Mouse (Mus musculus): ENCODE results near the gene Pparg.
A peak's percentile ranks its signal among the peaks of the same experiment; 100 is the strongest.

Gene Pparg

DNA sequence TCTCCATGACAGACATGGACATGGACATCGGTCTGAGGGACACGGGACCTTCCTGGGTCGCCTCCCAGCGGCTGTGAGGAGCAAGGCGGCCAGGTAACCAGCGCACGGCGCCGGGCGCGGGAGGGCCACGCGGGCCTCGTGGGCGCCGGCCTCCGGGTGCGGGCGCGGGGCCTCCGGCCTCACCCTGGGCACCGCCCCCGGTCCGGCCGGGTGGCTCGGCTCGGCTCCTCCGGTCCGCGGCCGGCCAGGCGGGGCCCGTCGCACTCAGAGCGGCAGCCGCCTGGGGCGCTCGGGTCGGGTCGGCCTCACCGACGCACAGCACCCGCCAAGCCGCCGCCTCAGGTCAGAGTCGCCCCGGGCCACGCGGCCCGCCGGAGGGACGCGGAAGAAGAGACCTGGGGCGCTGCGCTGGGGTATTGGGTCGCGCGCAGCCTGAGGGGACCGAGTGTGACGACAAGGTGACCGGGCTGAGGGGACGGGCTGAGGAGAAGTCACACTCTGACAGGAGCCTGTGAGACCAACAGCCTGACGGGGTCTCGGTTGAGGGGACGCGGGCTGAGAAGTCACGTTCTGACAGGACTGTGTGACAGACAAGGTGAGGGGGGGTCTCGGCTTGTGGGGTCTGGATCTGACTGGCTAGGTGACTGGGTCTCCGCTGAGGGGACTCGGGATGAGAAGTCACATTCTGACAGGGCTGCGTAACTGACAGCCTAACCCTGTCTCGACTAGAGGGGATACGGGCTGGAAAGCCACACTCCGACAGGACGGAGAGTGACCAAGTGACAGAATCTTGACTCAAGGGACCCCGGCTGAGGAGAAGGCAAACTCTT, at the start of gene Pparg:
TSS of gene Pparg (plus strand) at position 176 of the 830 bp plus-strand sequence.
- DNase-seq, result peak; percentile 42 to 56

DNA sequence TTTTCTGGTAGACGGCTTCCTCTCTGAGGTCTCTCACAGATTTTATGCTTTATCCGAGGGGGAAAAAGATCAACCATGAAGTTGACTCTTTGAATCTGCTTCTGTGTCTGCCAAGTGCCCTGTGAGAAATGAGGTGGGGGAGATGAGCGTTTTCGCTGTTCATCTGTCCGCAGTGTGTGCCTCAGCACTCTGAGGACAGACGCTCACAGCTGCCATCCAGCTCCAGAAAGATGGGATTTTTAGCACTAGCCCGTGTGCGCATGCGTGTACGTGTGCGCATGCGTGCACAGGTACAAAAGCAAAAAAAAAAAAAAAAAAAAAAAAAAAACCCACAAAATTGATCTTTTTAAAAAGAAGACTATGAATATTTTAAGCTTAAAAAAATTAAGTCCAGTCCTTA, 48.0 kb upstream of the Pparg start:
- DNase-seq, result peak; percentile 53 to 59

DNA sequence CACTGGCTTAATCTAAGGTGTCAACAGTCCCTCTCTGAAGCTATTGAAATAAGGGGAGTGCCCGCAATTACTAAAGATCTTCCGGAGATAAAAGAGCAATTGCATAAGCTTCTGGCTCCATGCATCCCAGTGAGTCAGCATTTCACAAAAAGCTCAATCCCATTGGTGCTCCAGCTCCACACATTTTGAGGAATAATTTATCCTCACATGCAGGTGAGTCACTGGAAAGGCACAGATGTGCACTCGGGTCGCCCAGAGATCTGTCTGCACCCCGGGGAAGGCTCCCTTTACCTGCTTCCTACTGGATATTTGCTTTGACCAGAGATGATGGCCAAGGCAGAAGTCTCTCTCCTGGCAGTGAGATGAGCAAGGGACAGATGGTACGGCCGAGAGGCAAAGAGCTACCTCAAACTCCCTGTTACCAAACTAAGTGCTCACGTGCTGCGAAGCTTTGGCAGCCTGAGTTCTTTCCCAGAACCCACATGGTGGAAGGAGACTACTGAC, 47.5 kb upstream of the Pparg start:
- peak; percentile 70 to 75 for DNase-seq

- peak in 1 of 2 experiments; percentile 8 for DNase-seq
Observed at GRCm38 (mm10) chr6:115313910-115314309, 46.8 kb upstream of the Pparg start.

GRCm38 (mm10) chr6:115315770-115316169, 45.0 kb upstream of the Pparg start:
- DNase-seq, result no peak

DNA sequence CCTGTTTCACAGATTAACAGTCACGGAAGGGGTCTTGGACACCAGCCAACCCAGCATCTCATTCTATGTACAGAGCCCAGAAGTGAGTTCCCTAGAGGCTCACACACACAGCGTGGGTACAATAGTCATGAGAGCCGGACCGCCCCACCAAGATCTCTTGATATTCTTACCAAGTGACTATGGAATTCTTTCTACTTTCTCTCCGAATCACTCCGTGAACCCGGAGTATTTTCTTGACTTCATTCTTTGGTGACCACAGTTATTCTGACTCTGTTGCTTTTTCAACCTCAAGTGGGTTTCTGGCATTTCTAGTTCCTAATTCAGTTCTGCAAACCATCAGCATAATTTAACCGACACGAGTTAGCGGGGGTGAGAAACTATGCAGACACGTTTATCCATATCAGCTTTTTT, 43.9 kb upstream of the Pparg start:
- DNase-seq, result no peak

DNA sequence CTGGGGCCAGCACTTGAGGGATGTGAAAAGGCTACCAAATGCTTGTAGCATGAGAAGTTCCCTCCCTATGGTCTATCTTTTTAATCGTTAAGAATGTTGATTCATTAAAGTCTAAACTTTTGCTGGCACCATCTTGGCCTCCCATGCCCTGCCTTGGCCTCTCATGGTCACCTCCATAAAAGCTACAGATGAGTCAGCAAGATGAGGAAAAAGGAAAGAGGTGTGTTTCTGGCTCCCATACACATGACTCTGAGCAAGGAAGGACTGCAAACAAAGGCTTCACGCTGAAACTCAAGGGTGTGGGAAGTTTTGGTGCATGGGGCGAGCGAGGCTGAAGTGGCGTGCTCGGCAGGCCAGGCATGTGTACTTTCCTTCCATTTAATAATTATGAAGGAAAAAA, 41.9 kb upstream of the Pparg start:
- no peak for DNase-seq

GRCm38 (mm10) chr6:115319686-115320085, 41.1 kb upstream of the Pparg start:
- DNase-seq, result no peak

- DNase-seq, result no peak
Observed at GRCm38 (mm10) chr6:115320927-115321714, 39.6 kb upstream of the Pparg start.

DNA sequence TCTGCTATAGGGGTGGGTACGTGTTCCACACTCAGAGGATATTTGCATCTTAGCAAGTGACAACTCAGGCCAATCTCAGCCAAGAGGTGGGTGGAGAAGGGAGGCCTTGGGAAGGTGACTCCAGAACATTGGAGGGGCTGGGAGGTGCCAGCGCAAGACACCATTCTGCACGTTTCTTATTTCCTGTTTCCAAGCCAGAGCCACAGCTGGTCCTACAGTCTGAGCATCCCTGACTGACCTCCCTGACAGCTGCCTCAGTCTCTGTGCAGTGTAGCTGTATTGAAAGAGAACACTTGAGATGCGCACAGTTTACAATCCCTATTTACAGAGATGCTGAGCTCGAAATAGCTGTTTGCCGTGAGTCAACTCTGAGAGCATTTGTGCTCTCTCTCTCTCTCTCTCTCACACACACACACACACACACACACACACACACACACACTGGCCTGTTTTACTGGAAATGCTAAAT, 38.8 kb upstream of the Pparg start:
- no peak for DNase-seq

DNA sequence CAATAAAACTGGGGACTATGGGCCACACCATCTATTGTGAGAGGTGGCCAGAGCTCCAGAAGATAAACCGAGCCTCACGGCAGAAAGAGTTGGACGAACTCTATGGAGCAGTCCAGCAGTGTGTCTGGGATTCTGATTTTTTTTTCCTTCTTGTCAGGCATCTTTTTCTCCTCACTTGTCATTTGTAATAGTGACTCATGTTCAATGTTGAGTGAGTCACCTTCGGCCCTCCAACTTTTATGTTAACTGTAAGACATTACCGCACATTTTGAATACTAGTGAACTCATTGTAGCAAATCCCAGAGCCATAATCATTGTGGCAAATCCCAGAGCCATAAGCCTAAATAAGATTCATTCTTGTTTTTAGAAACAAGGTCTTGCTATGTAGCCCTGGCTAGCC, 37.8 kb upstream of the Pparg start:
- DNase-seq, result no peak

DNA sequence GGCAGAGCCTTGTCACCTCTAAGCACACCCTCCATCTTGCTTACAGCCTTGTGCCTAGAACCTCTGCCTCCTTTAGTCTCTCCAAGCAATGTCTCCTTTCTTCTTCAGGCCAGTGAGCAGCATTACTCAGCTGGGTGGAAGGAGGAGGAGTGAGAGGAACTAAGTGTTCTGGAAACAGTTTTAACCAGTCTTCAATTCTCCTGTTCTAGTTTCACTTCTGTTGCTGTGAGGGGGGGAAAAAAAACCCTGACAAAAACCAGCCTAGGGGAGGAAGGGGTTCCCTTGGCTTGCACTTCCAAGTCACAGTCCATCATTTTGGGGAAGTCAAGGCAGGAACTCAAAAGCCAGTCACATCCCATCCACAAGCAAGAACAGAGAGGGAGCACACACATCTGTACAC, 29.8 kb upstream of the Pparg start:
- DNase-seq, result no peak

DNA sequence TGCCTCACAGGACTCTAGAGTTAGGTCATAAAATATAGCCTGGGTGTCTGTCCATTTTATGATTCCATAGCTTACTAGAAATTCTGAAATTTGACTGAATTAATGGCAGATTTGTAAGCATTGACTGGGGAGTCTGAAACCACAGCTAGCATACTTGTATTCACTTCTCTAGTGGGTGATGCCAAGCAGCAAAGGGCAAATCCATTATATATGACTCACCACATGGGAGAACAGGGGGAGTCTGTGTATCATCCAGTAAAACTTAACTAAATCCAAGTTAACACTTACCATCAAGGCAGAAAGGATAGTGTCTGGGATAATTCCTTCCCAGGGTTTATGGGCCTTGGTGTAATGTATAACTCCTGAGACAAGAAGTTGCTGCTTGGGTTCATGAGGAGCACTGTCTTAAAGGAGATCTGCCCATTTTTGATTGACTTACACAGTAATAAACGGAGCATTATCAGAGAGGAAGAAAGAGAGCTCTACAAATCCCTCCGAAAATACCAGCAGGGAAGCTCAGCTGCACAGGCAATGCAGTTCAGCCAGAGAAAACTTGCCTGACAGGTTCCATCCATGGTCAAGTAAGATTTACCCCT, 27.6 kb upstream of the Pparg start:
- DNase-seq, result no peak

GRCm38 (mm10) chr6:115335536-115335935, 25.2 kb upstream of the Pparg start:
- no peak for DNase-seq

- no peak for DNase-seq
Observed at GRCm38 (mm10) chr6:115340084-115340483, 20.7 kb upstream of the Pparg start.

- DNase-seq, result no peak
Observed at GRCm38 (mm10) chr6:115343096-115343495, 17.7 kb upstream of the Pparg start.

DNA sequence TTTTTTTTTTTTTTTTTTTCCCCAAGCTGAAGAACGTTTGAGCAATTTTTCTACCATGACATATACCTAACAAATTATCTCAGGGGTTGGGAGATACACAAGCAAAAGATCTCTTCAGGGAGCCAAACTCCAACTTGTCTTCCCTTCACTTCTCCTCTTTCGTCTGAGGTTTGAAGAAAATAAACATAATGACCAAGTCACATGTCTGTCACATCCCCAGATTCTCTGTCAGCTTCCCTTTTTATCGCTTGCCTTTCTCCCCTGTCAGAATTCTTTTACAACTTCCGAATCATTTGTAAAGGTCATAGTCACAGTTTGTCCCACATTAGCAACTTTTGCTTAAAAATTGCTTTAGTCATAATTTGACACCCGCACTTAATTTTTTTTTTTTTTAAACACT, 17.2 kb upstream of the Pparg start:
- no peak for DNase-seq

DNA sequence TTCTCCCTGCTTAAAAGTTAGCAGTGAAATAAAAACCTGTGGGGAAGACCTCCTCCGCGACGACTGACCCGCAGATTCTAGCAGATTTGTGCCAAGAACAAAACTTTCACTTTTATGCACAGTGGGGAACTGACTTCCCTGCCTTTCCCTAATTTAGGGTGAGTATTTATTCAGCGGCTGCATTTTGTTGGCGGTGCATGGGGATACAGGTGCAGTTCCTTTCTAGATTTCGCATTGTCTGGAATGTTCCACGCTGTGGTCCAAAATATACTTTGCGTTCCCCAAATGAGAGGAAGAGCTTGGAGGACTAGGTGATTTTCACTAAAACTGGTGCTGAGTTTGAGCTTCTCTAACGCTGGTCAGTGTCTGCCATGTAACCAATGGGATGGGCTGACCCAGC, 16.6 kb upstream of the Pparg start:
- no peak for DNase-seq

- DNase-seq, result no peak
Observed at GRCm38 (mm10) chr6:115344513-115344912, 16.2 kb upstream of the Pparg start.

GRCm38 (mm10) chr6:115345013-115345412, 15.7 kb upstream of the Pparg start:
- no peak for DNase-seq

GRCm38 (mm10) chr6:115349641-115350464, 10.9 kb upstream of the Pparg start:
- DNase-seq, result no peak
